Mouse (Mus musculus) limb, embryonic 14.5 days (tissue): ENCODE measurements at regions not wholly inside any gene's neighbourhood (a gene's known extent, or its start where the extent isn't known, plus 50 kb on each side); places are given as distances from the start of the nearest gene placed in this dataset.
A peak's percentile ranks its signal among the peaks of the same experiment; 100 is the strongest.

Source experiments
- ATAC-seq: fragments of 200-750 bp; cut with Nextera tagmentation; 2 replicates; pipeline ENCODE4 v1.8.0; 2017; ENCODE audit warnings: low read depth, moderate number of reproducible peaks, moderate TSS enrichment; ENCODE audit not compliant: low FRiP score
- DNase-seq: peaks from one replicate; pipeline ENCODE4 v3.0.0-alpha.2; 2015; ENCODE audit warnings: low spot score
- H3K27ac ChIP-seq: fragments of 300-500 bp; sonication (generic); replicated peaks from 2 replicates; pipeline ENCODE4 v1.5.1; 2014; ENCODE audit warnings: low read depth, mild to moderate bottlenecking, low read length, moderate library complexity, mixed read lengths
- H3K27me3 ChIP-seq: fragments of 300-500 bp; sonication (generic); 2 replicates; pipeline ENCODE4 v1.6.1; 2014; ENCODE audit warnings: low read length, mixed read lengths; ENCODE audit not compliant: control insufficient read depth, insufficient read depth
- H3K36me3 ChIP-seq: fragments of 300-500 bp; sonication (generic); 2 replicates; pipeline ENCODE4 v1.6.1; 2014; ENCODE audit warnings: mild to moderate bottlenecking, low read length, moderate library complexity, mixed read lengths; ENCODE audit not compliant: control insufficient read depth, insufficient read depth
- H3K4me1 ChIP-seq: fragments of 300-500 bp; sonication (generic); 2 replicates; pipeline ENCODE4 v1.6.1; 2014; ENCODE audit warnings: antibody characterized with exemption, low read length, mixed read lengths; ENCODE audit not compliant: control insufficient read depth, insufficient read depth
- H3K4me2 ChIP-seq: fragments of 300-500 bp; sonication (generic); replicated peaks from 2 replicates; pipeline ENCODE4 v1.6.1; 2014; ENCODE audit warnings: low read depth, mild to moderate bottlenecking, low read length, moderate library complexity; ENCODE audit not compliant: severe bottlenecking
- H3K4me3 ChIP-seq: fragments of 300-500 bp; sonication (generic); replicated peaks from 2 replicates; pipeline ENCODE4 v1.5.1; 2014; ENCODE audit warnings: low read length
- H3K9ac ChIP-seq: fragments of 300-500 bp; sonication (generic); 2 replicates; pipeline ENCODE4 v1.6.1; 2014; ENCODE audit warnings: mild to moderate bottlenecking, low read depth, low read length, moderate library complexity; ENCODE audit not compliant: severe bottlenecking
- H3K9me3 ChIP-seq: fragments of 300-500 bp; sonication (generic); 2 replicates; pipeline ENCODE4 v1.6.1; 2016; ENCODE audit warnings: low read length; ENCODE audit not compliant: control insufficient read depth
- POLR2A ChIP-seq: fragments of 200-500 bp; IDR thresholded peaks from 2 replicates; pipeline ENCODE4 v1.8.0; 2012; ENCODE audit warnings: inconsistent platforms, mild to moderate bottlenecking, moderate library complexity, borderline replicate concordance; ENCODE audit not compliant: insufficient read depth, insufficient read length; ENCODE audit errors: extremely low read depth
- WGBS: fragments of 180-500 bp; shearing (Covaris S2); extraction: QIAGEN DNeasy Blood & Tissue Kit; methylation state at CpG from one replicate; pipeline ENCODE4 v1.1.7; 2014; 5-methylcytosine and 5-hydroxymethylcytosine counted together

- ATAC-seq (peak; percentile 80), DNase-seq (peak; percentile 64)
- 11% methylated on average over 4 of the region's 4 CpGs for WGBS
- Histone ChIP-seq H3K4me3 (no peak overlapping the region), H3K9ac (no peak overlapping the region), H3K36me3 (no peaks in the 10 kb centered on the region), H3K4me2 (peak overlapping the region; percentile 18; the same call in 1 of the 2 replicates), H3K9me3 (no peaks in the 10 kb centered on the region), H3K4me1 (0 out of 2 replicates have a peak, but pooled peaks cover 10% of the 10 kb centered on the region), H3K27ac (no peak overlapping the region), H3K27me3 (no peaks in the 10 kb centered on the region)
- TF ChIP-seq POLR2A = no peak
Measured at GRCm38 (mm10) chr1:138720728-138721127, 100.8 kb upstream of the Nek7 start.

GRCm38 (mm10) chr1:138719297-138719696 is 99.4 kb upstream of the Nek7 start:
- DNase-seq (peak; percentile 15), ATAC-seq (no peak)
- no peaks in the 10 kb centered on the region for H3K36me3 ChIP-seq
- H3K4me3 ChIP-seq = no peak overlapping the region
- no peak overlapping the region for H3K4me2 ChIP-seq
- WGBS = 45% methylated on average over 4 of the region's 4 CpGs
- no peak overlapping the region for H3K27ac ChIP-seq
- H3K9ac ChIP-seq = no peak overlapping the region
- H3K27me3 ChIP-seq = no peaks in the 10 kb centered on the region
- no peak for TF ChIP-seq POLR2A
- H3K9me3 ChIP-seq = no peaks in the 10 kb centered on the region
- H3K4me1 ChIP-seq = 0 out of 2 replicates have a peak, but pooled peaks cover 10% of the 10 kb centered on the region

GRCm38 (mm10) chr1:138716991-138717390 is 97.0 kb upstream of the Nek7 start:
- no peak overlapping the region for H3K27ac ChIP-seq
- no peak for TF ChIP-seq POLR2A
- DNase-seq (no peak), ATAC-seq (no peak)
- H3K27me3 ChIP-seq = no peaks in the 10 kb centered on the region
- H3K4me1 ChIP-seq = 0 out of 2 replicates have a peak, but pooled peaks cover 10% of the 10 kb centered on the region
- H3K9me3 ChIP-seq = no peaks in the 10 kb centered on the region
- H3K9ac ChIP-seq = no peak overlapping the region
- H3K36me3 ChIP-seq = no peaks in the 10 kb centered on the region
- no peak overlapping the region for H3K4me3 ChIP-seq
- no peak overlapping the region for H3K4me2 ChIP-seq
- 71% methylated on average over 5 of the region's 5 CpGs for WGBS

DNA sequence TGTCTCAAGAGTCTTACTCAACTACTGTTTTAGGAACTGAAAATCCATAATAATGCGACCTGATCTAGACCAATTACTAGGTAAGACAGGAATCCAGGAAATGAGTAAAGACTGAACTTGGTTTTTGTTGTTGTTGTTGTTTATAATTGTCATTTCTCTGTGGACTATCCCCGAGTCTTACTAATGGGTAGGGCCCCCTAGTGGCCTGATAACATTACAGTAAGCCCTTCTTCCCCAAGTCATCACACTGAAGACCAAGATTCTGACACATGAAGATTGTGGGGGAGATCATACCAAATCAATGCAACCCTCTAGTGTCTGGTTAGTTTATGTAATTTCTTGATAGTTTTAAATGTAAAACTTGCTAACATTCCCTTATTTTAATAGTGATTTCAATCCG is 95.2 kb upstream of the Nek7 start:
- WGBS = 75% methylated on average over 3 of the region's 3 CpGs
- Histone ChIP-seq H3K36me3 (no peaks in the 10 kb centered on the region), H3K4me1 (0 out of 2 replicates have a peak, but pooled peaks cover 4% of the 10 kb centered on the region), H3K27me3 (no peaks in the 10 kb centered on the region), H3K27ac (no peak overlapping the region), H3K4me3 (no peak overlapping the region), H3K9me3 (no peaks in the 10 kb centered on the region), H3K4me2 (no peak overlapping the region), H3K9ac (no peak overlapping the region)
- TF ChIP-seq POLR2A = no peak
- DNase-seq = no peak
- no peak for ATAC-seq

DNA sequence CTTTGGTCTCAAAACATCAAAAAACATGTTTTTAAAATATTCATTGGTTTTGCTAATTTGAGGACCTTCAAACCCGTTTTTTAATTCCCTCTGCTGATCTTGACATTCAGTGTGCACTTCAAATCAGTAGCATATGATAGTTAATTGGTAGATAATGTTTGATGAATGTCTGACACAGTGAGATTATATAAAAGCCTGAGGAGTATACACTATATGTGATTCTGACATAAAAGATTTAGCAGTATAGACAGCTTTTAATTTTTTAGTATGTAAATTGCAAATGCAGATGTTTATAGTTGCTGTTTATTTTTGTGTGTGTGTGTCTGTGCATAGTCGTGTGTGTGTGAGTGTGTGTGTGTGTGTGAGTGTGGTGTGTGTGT is 89.3 kb upstream of the Nek7 start:
- no peaks in the 10 kb centered on the region for H3K9me3 ChIP-seq
- 67% methylated on average over 2 of the region's 2 CpGs for whole genome bisulfite sequencing
- DNase-seq = no peak

More for the DNA sequence above, 89.3 kb upstream of the Nek7 start:
- Histone ChIP-seq H3K4me3 (no peak overlapping the region), H3K27ac (no peak overlapping the region), H3K9ac (no peak overlapping the region), H3K4me2 (no peak overlapping the region), H3K27me3 (no peaks in the 10 kb centered on the region), H3K4me1 (no peaks in the 10 kb centered on the region), H3K36me3 (no peaks in the 10 kb centered on the region)
- TF ChIP-seq POLR2A = no peak
- no peak for ATAC-seq
